Mouse (Mus musculus) forebrain, embryonic 15.5 days (tissue): ENCODE results near the gene Ddx23. TPM values are rescaled to one million over a fixed set of nuclear protein-coding genes. Genes with fewer than 3 reads are reported as not detected.

ENCODE experiments used
- ATAC-seq: fragments of 200-750 bp; cut with Nextera tagmentation; replicated peaks from 2 replicates; pipeline ENCODE4 v1.8.0; 2017; ENCODE audit warnings: mild to moderate bottlenecking, moderate TSS enrichment, moderate library complexity
- H3K27ac ChIP-seq: fragments of 300-500 bp; sonication (generic); replicated peaks from 2 replicates; pipeline ENCODE4 v1.5.1; 2015; ENCODE audit warnings: mild to moderate bottlenecking, inconsistent platforms
- H3K27me3 ChIP-seq: fragments of 300-500 bp; sonication (generic); 2 replicates; pipeline ENCODE4 v1.6.1; 2015; ENCODE audit warnings: inconsistent platforms
- H3K36me3 ChIP-seq: fragments of 300-500 bp; sonication (generic); 2 replicates; pipeline ENCODE4 v1.6.1; 2015; ENCODE audit warnings: mild to moderate bottlenecking, inconsistent platforms
- H3K4me1 ChIP-seq: fragments of 300-500 bp; sonication (generic); 2 replicates; pipeline ENCODE4 v1.6.1; 2015; ENCODE audit warnings: inconsistent platforms
- H3K4me2 ChIP-seq: fragments of 300-500 bp; sonication (generic); replicated peaks from 2 replicates; pipeline ENCODE4 v1.6.1; 2015; ENCODE audit warnings: mild to moderate bottlenecking, inconsistent platforms
- H3K4me3 ChIP-seq: fragments of 300-500 bp; sonication (generic); 2 replicates; pipeline ENCODE4 v1.5.1; 2015; ENCODE audit warnings: mild to moderate bottlenecking, inconsistent platforms
- H3K9ac ChIP-seq: fragments of 300-500 bp; sonication (generic); replicated peaks from 2 replicates; pipeline ENCODE4 v1.6.1; 2015; ENCODE audit warnings: mild to moderate bottlenecking, inconsistent platforms
- H3K9me3 ChIP-seq: fragments of 300-500 bp; sonication (generic); 2 replicates; pipeline ENCODE4 v1.6.1; 2016; ENCODE audit warnings: inconsistent platforms
- WGBS: fragments of 180-500 bp; shearing (Covaris S2); methylation state at CpG from one replicate; pipeline ENCODE4 v1.1.7; 2015; ENCODE audit warnings: mixed read lengths; 5-methylcytosine and 5-hydroxymethylcytosine counted together
- polyA plus RNA-seq: library from polyadenylated mRNA; unstranded; fragments of >200 nt; fragmentation: Nextera tagmentation; extraction: Ambion mirVana; gene quantifications from 2 replicates; pipeline ENCODE4 v1.2.1, GENCODE M21; 2015

Gene Ddx23
- polyA plus RNA-seq, 1 experiment from 2014 or later = 25.0 TPM

DNA sequence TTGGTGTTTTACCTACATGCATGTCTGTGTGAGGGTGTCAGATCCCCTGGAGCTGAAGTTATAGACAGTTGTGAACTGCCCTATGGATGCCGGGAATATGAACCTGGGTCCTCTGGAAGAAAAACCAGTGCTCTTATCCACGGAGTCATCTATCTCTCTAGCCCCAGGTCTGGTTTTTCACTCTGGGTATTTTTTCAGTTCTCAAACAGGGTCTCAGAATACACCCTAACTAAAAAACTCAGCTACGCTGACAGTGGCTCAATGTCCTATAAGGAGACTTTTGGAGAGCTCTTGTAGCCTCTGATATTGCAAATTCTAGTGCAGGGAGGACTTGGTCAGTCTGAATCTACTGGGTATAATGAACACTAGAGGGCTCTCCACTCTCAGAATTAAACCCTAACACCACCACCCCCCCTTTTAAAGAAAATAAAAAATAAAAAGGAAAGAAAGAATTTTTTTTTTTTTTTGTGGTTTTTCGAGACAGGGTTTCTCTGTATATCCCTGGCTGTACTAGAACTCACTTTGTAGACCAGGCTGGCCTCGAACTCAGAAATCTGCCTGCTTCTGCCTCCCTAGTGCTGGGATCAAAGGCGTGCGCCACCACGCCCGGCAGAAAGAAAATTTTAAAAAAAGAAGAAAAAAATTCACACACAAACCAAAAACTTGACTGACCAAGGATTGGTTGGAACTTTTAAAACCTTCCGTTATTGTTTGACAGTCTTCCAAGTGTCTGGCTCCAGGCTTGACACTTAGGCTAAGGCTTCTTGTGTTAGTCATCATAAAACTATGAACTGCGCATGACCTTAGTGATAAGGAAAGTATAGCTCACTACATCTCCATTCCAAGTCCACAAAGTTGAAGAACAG lies 1.6 kb upstream of the Ddx23 start:
- no peaks in the 10 kb centered on the region for H3K9me3 ChIP-seq
- H3K4me2 ChIP-seq = no peak overlapping the region
- H3K36me3 ChIP-seq = no peaks in the 10 kb centered on the region; the same call in 1 of the 2 replicates
- H3K27ac ChIP-seq = no peak overlapping the region
- 82% methylated on average over 11 of the region's 11 CpGs for WGBS
- H3K4me3 ChIP-seq = no peak overlapping the region
- no peak for ATAC-seq
- peaks cover 14% of the 10 kb centered on the region for H3K4me1 ChIP-seq
- no peaks in the 10 kb centered on the region for H3K27me3 ChIP-seq
- H3K9ac ChIP-seq = no peak overlapping the region

DNA sequence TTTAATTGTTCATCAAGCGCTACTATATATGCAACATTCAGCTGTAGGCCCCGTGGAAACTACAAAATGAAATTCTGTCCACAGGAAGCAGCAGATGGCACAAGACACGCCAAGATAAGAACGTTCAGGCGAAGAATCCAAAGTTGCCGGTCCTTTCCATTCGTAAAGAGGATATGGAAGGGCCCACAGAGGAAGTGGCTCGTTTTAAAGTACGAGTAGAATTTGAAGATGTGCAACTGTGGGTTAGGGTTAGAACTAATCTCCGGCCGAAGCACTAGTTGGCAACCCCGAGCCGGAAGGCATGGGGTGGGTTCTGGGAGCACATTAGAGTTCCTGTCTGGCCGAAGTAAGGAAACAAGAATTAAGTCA lies 512 bp downstream of the Ddx23 start:
- peak overlapping the region; percentile 93 for H3K9ac ChIP-seq

DNA sequence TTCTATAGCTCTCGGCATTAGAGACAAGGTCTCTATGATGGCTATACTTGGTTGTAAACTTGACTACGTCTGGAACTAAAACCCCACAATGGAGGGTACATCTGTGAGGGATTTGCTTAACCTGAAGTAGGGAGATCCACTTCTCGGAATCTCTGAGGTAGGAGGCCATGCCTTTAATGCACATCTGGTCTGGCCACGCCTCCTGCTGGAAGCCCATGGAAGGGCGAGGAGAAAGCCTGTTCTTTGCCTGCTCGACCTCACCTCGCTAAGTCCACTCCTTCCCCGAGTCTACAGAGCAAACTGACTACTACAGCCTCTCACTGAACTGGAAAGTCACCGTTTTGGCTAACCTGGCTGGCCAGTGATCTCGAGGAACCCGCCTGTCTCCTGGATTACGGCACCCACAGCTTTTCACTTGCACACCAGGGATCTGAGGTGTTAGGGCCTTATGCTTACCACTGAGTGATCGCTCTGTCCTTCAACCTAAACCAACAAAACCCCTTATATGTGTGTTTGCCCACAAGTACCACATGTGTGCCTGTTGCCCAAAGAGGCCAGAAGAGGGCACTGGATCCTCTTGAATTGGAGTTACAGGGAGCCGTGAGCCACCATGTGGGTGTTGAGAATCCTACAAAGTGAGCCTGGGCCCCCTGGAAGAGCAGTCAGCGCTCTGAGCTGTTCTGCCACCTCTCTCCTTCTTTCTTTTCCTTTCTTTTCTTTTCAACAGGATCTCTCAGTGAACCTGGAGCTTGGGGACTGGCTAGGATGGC lies 5.5 kb downstream of the Ddx23 start:
- H3K27ac ChIP-seq = no peak overlapping the region
- ATAC-seq = no peak
- no peak overlapping the region for H3K4me3 ChIP-seq
- no peaks in the 10 kb centered on the region for H3K9me3 ChIP-seq
- no peak overlapping the region for H3K9ac ChIP-seq
- H3K4me1 ChIP-seq = peaks cover 14% of the 10 kb centered on the region
- no peak overlapping the region for H3K4me2 ChIP-seq
- WGBS = 81% methylated on average over 15 of the region's 15 CpGs
- peaks cover 54% of the 10 kb centered on the region for H3K36me3 ChIP-seq
- H3K27me3 ChIP-seq = no peaks in the 10 kb centered on the region

More for the DNA sequence above, 512 bp downstream of the Ddx23 start:
- Histone ChIP-seq H3K9me3 (no peaks in the 10 kb centered on the region), H3K4me3 (peak overlapping the region; percentile 71), H3K27me3 (no peaks in the 10 kb centered on the region), H3K4me2 (peak overlapping the region; percentile 74), H3K27ac (peak overlapping the region; percentile 88), H3K36me3 (peaks cover 12% of the 10 kb centered on the region), H3K4me1 (peaks cover 14% of the 10 kb centered on the region)
- ATAC-seq = peak; percentile 6
- WGBS = under 1% methylated on average over 14 of the region's 14 CpGs

DNA sequence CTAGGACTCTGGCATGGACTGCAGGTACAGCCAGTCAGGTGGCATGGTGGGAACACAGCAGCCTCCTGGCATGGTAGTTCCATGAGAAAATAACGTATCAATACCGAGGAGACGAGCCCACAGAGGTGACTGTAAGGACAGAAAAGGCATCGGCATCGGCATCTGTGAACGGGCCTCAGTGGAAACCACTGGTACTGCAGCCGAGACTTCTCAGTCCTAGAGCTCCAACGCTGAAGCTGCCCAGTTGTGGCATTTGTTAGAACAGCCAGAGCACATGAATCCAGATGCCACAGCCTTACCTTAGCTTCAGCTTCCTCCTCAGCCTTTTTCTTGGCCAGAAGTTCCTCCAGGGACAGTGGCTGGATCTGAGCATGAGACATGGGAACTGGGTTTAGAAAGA lies 10.5 kb downstream of the Ddx23 start:
- Histone ChIP-seq H3K4me2 (no peak overlapping the region), H3K27ac (no peak overlapping the region), H3K9me3 (no peaks in the 10 kb centered on the region), H3K9ac (no peak overlapping the region), H3K4me1 (no peaks in the 10 kb centered on the region), H3K4me3 (no peak overlapping the region), H3K36me3 (peaks cover 89% of the 10 kb centered on the region), H3K27me3 (no peaks in the 10 kb centered on the region)
- no peak for ATAC-seq
- 95% methylated on average over 8 of the region's 8 CpGs for WGBS

DNA sequence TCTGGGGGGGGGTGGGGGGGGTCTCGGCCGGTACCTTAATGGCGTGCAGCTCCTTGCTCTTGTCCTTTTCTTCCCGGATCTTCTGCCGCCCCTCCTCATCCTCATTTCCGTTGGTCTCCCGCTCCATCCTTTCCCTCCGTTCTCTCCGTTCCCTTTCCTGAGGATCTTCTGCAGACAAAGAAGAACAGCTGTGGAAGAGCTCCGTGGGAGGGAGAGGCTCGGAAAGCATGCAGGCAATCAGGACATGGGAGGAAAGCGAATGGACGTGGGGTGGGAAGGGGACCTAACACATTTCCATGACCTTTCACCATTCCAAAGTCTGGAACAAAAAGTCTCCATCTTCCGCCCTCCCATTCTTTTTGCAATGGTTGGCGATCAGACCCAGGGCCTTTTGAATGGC lies 11.3 kb downstream of the Ddx23 start:
- Histone ChIP-seq H3K9ac (no peak overlapping the region), H3K27me3 (no peaks in the 10 kb centered on the region), H3K4me2 (no peak overlapping the region), H3K27ac (no peak overlapping the region), H3K4me1 (no peaks in the 10 kb centered on the region), H3K36me3 (peaks cover 88% of the 10 kb centered on the region), H3K4me3 (no peak overlapping the region), H3K9me3 (no peaks in the 10 kb centered on the region)
- WGBS = 93% methylated on average over 15 of the region's 15 CpGs
- no peak for ATAC-seq

DNA sequence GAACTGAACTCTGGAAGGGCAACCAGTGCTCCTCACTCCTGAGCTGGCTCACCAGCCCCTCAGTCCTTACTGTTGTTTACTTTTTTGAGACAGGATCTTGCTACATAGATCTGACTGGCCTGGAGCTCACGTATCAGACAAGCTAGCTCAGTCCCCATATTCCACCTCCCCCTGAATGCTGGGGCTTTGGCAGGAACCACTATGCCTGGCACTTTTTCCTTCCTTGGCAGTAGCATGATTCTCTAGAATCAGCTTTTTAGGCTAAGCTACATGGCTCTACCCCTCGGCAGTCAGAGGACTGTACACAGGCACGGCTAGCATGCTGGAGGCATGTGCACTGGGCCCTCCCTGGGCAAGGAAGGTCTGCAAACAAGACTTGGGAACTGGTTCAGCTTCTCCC lies 14.6 kb downstream of the Ddx23 start:
- H3K27ac ChIP-seq = no peak overlapping the region
- no peak for ATAC-seq
- H3K27me3 ChIP-seq = no peaks in the 10 kb centered on the region
- no peaks in the 10 kb centered on the region for H3K9me3 ChIP-seq
- no peaks in the 10 kb centered on the region for H3K4me1 ChIP-seq
- 91% methylated on average over 3 of the region's 3 CpGs for WGBS
- H3K36me3 ChIP-seq = peaks cover 94% of the 10 kb centered on the region
- no peak overlapping the region for H3K4me3 ChIP-seq
- no peak overlapping the region for H3K4me2 ChIP-seq
- H3K9ac ChIP-seq = no peak overlapping the region

DNA sequence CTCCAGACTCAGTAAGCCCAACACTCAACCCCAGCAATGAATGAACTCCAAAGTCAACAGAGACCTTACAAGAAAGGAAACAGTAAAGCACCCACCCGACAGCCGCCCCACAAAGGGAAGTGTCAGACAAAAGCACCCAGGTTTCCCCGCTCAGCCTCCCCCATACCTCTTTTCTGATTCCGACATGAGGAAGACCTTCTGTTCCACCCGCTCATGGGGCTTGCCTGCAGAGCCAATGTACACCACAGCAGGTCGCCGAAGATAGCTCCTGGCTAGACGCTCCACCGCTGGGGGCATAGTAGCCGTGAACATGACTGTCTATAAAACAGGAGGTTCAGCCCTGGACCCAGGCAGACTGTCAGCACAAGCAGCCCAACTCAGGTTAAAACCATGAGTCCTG lies 15.4 kb downstream of the Ddx23 start:
- Histone ChIP-seq H3K4me1 (no peaks in the 10 kb centered on the region), H3K27ac (no peak overlapping the region), H3K27me3 (no peaks in the 10 kb centered on the region), H3K36me3 (peaks cover 94% of the 10 kb centered on the region), H3K4me3 (no peak overlapping the region), H3K9me3 (no peaks in the 10 kb centered on the region), H3K9ac (no peak overlapping the region), H3K4me2 (no peak overlapping the region)
- 89% methylated on average over 10 of the region's 10 CpGs for WGBS
- no peak for ATAC-seq

DNA sequence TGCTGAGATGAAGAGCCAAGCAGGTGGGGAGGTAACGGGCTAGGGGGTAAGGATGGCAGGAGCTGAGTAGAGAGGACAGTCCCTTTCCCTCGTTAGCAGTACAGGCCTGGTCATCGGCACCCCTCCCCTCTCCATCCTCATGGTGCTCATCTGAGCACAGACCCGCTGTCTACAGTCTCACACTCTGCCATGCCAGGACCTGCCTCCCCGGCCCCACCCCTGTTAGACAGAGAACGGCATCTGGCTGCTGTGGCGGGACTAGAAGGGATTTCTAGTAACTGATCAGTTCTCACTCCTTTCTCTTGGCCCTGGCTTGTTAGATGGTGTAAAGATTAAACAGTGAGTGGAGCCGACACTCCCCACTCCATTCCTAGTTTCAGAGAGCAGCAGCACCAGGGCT lies 16.0 kb downstream of the Ddx23 start:
- 67% methylated on average over 7 of the region's 8 CpGs for WGBS
- no peaks in the 10 kb centered on the region for H3K4me1 ChIP-seq
- no peak overlapping the region for H3K4me2 ChIP-seq
- no peak for ATAC-seq
- H3K36me3 ChIP-seq = peaks cover 94% of the 10 kb centered on the region
- H3K9ac ChIP-seq = no peak overlapping the region
- no peak overlapping the region for H3K4me3 ChIP-seq
- H3K27me3 ChIP-seq = no peaks in the 10 kb centered on the region
- 0 out of 2 replicates have a peak overlapping the region, but pooled peaks have one; percentile 31 for H3K27ac ChIP-seq
- H3K9me3 ChIP-seq = no peaks in the 10 kb centered on the region

DNA sequence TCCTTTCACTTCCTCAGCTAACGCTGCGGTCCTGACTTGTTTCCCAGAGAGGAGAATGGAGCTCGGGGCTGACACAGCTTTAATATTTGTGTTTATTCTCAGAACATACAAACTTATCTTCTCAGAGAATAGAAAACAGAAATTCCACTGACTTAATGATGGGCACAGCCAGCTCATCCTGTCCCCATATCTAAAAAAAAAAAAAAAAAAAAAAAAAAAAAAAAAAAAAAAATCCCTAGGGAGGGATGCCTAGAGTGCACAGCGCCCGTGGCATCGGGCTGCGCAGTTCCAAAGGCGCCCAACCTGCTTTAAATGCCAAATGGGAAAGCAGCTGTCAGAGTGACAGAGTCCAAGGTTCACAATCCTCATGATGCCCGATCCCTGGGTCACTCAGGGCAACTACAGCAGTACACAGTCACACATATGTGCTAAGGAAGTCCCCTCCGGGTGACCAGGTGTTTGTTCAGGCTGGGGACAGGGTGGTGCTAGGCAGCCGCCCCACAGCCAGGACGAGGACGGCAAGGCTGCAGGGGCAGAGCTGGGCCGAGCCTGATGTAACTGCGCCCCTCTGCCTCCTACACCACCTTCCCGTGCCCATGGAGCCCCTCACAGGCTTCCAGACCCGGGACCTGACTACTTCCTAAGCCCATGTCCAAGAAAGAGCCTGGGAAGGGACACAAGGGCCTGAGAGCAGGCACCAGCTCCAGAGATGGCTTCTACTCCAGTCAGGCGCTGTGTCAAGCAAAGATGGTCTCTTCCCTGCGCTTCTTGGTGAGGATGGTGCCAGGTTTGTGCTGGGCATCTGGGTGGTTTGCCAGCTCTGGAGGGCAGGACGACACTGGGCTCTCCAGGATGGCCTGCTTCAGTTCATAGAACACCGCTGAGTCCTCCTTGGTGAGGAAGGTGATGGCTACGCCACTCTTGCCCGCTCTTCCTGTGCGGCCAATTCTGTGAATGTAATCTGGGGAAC lies 17.4 kb downstream of the Ddx23 start:
- 0 out of 2 replicates have a peak, but pooled peaks have one; percentile 27 for ATAC-seq
- Histone ChIP-seq H3K4me3 (no peak overlapping the region), H3K27me3 (no peaks in the 10 kb centered on the region), H3K36me3 (peaks cover 94% of the 10 kb centered on the region), H3K4me2 (no peak overlapping the region), H3K9me3 (no peaks in the 10 kb centered on the region), H3K4me1 (no peaks in the 10 kb centered on the region), H3K9ac (no peak overlapping the region), H3K27ac (no peak overlapping the region)
- 94% methylated on average over 24 of the region's 24 CpGs for WGBS

DNA sequence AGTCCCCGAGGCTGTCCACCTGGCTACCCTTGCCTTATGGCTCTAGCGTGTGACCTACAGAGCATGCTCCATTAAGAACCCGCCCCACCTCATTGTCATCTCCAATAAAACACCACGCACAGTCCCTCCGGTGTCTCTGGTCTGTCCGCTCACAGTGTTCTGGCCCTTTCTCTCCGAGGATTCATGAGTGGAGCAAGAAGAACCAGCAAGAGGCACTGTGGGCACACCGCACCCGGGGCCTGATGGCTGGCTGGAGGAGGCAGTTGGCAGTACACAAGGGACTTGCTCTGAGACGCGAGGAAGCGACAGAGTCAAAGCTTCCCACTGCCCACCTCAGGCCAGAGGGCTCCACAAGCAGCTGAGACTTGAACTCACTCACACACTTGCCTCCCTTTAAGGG lies 18.3 kb downstream of the Ddx23 start:
- H3K4me2 ChIP-seq = no peak overlapping the region
- H3K9ac ChIP-seq = no peak overlapping the region
- H3K36me3 ChIP-seq = peaks cover 94% of the 10 kb centered on the region
- H3K27ac ChIP-seq = no peak overlapping the region
- no peak overlapping the region for H3K4me3 ChIP-seq
- ATAC-seq = no peak
- no peaks in the 10 kb centered on the region for H3K9me3 ChIP-seq
- no peaks in the 10 kb centered on the region for H3K27me3 ChIP-seq
- WGBS = 87% methylated on average over 12 of the region's 12 CpGs
- H3K4me1 ChIP-seq = no peaks in the 10 kb centered on the region

DNA sequence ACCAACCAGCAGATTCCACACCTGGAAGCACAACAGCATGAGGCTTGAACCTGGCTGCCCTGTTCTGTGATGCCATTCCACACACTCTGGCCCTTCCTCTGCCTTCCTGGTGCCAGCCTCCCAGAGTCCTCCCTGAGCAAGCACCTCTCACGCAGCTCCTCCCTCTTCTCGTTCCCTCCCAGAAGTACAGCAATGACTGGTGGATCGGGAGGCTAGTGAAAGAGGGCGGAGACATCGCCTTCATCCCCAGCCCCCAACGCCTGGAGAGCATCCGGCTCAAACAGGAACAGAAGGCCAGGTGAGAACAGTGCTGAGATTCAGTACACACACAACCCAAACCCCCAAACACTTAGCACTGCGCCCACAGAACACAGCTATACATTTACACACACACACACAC lies 22.5 kb downstream of the Ddx23 start:
- Histone ChIP-seq H3K27ac (no peak overlapping the region), H3K36me3 (peaks cover 60% of the 10 kb centered on the region), H3K27me3 (no peaks in the 10 kb centered on the region), H3K9ac (no peak overlapping the region), H3K4me2 (no peak overlapping the region), H3K4me3 (no peak overlapping the region), H3K4me1 (peaks cover 25% of the 10 kb centered on the region), H3K9me3 (no peaks in the 10 kb centered on the region)
- no peak for ATAC-seq
- WGBS = 34% methylated on average over 8 of the region's 8 CpGs
